Mouse (Mus musculus): ENCODE measurements at regions not wholly inside any gene's neighbourhood (a gene's known extent, or its start where the extent isn't known, plus 50 kb on each side); places are given as distances from the start of the nearest gene placed in this dataset.

DNA sequence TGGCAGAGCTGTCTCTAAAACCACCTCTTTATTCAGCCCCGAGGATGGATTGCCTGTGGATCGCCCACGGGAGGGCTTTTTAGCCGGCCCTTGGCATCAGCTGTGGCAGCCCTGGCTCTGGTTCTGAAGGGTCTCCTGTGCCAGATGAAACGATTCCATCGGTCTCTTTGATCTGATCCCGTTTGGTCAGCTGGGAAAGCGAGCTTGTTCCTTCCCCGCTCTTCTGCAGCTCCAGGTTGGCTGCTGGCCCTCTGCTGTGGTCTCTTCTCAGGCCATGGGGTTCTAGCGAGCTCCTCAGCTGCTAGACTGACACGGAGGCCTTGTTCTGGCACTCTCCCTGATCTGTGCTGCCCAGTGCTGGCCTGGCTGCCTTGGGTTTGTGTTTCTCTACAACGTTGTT is 165.6 kb upstream of the Dkk2 start:
- H3K4me2 ChIP-seq (ENCODE audit: low read depth, low read length), result no peak overlapping the region
- H3K4me1 ChIP-seq (ENCODE audit: control insufficient read depth, insufficient read depth, low read length), result no peaks in the 10 kb centered on the region
- no peaks in the 10 kb centered on the region for H3K27me3 ChIP-seq (ENCODE audit: control insufficient read depth, insufficient read depth, low read length)
- no peak for ATAC-seq (ENCODE audit: insufficient read depth, low FRiP score)
- WGBS, result 69% methylated on average over 12 of the region's 12 CpGs
- no peak overlapping the region for H3K9ac ChIP-seq (ENCODE audit: low read length)
- no peaks in the 10 kb centered on the region for H3K36me3 ChIP-seq (ENCODE audit: control insufficient read depth, insufficient read depth, low read length)
- no peaks in the 10 kb centered on the region for H3K9me3 ChIP-seq (replicated peaks; ENCODE audit: control insufficient read depth, low read length)
- H3K27ac ChIP-seq (ENCODE audit: low read length), result no peak overlapping the region
- no peak overlapping the region for H3K4me3 ChIP-seq (replicated peaks; ENCODE audit: low read length)

DNA sequence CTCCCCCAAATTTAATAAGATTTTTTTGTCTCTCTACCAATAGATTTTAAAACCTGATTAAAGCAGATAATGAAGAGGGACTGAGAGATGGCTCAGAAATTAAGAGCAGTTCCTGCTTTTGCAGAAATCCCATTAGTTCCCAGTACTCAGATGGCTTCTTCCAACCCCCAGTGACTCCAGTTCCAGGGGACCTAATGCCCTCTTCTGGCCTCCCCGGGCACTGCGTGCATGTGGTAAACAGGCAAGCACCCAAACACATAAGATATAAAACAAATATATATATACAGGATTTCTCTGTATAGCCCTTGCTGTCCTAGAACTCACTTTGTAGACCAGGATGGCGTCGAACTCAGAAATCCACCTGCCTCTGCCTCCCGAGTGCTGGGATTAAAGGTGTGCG is 163.9 kb upstream of the Dkk2 start:
- Histone ChIP-seq H3K4me1 (ENCODE audit: control insufficient read depth, insufficient read depth, low read length) (no peaks in the 10 kb centered on the region), H3K9me3 (replicated peaks; ENCODE audit: control insufficient read depth, low read length) (no peaks in the 10 kb centered on the region), H3K9ac (ENCODE audit: low read length) (no peak overlapping the region), H3K4me3 (replicated peaks; ENCODE audit: low read length) (no peak overlapping the region), H3K27me3 (ENCODE audit: control insufficient read depth, insufficient read depth, low read length) (no peaks in the 10 kb centered on the region), H3K4me2 (ENCODE audit: low read depth, low read length) (no peak overlapping the region), H3K27ac (ENCODE audit: low read length) (no peak overlapping the region), H3K36me3 (ENCODE audit: control insufficient read depth, insufficient read depth, low read length) (no peaks in the 10 kb centered on the region)
- ATAC-seq (ENCODE audit: insufficient read depth, low FRiP score), result no peak
- 85% methylated on average over 6 of the region's 6 CpGs for WGBS

DNA sequence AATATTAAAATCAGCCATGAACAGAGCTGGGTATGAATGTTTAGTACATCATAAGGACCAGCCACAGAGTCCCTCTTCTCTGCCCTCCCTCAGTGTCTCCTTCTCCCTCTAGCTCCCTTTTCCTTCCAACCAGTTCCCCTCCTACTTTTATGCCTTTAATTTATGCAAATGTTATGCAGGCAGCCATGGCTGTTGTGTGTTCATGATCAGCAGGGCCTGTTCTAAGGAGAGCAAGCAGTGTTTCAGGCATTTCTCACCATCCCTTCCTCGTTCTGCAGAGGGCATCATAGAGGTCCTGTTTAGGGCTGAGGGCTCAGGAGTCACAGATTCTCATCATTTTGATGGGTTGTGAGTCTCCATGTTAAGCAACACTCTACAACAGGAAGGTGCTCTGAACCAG is 162.4 kb upstream of the Dkk2 start:
- H3K9ac ChIP-seq (ENCODE audit: low read length), result no peak overlapping the region
- no peak overlapping the region for H3K4me3 ChIP-seq (replicated peaks; ENCODE audit: low read length)
- H3K4me1 ChIP-seq (ENCODE audit: control insufficient read depth, insufficient read depth, low read length), result no peaks in the 10 kb centered on the region
- no peaks in the 10 kb centered on the region for H3K9me3 ChIP-seq (replicated peaks; ENCODE audit: control insufficient read depth, low read length)
- H3K27ac ChIP-seq (ENCODE audit: low read length), result no peak overlapping the region
- H3K4me2 ChIP-seq (ENCODE audit: low read depth, low read length), result no peak overlapping the region
- H3K27me3 ChIP-seq (ENCODE audit: control insufficient read depth, insufficient read depth, low read length), result no peaks in the 10 kb centered on the region
- no peaks in the 10 kb centered on the region for H3K36me3 ChIP-seq (ENCODE audit: control insufficient read depth, insufficient read depth, low read length)
- no peak for ATAC-seq (ENCODE audit: insufficient read depth, low FRiP score)
- WGBS, result 54% methylated on average over 1 of the region's 1 CpGs

DNA sequence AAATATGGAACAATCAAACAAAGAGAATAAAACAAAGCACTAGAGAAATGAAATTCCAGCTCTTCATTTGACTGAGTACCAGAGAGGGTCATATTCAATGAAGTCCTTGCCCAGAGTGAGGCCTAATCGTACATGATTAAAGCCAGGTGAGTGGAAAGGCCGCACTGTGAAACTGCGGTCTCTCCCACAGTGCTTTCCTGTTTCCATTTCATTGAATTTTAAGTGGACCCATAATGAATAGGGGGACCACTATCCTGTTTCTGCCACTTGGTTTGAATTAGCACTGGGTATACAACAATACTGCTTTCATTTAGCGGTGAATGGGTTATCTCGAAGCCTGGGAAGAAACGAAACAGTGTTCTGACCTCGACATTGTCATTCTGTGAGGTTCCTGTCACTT is 144.2 kb upstream of the Dkk2 start:
- Histone ChIP-seq H3K27me3 (ENCODE audit: control insufficient read depth, insufficient read depth, low read length) (no peaks in the 10 kb centered on the region), H3K4me2 (ENCODE audit: low read depth, low read length) (no peak overlapping the region), H3K36me3 (ENCODE audit: control insufficient read depth, insufficient read depth, low read length) (no peaks in the 10 kb centered on the region), H3K27ac (ENCODE audit: low read length) (no peak overlapping the region), H3K4me1 (ENCODE audit: control insufficient read depth, insufficient read depth, low read length) (0 out of 2 replicates have a peak, but pooled peaks cover 3% of the 10 kb centered on the region), H3K9ac (ENCODE audit: low read length) (no peak overlapping the region), H3K4me3 (replicated peaks; ENCODE audit: low read length) (no peak overlapping the region), H3K9me3 (replicated peaks; ENCODE audit: control insufficient read depth, low read length) (no peaks in the 10 kb centered on the region)
- ATAC-seq (ENCODE audit: insufficient read depth, low FRiP score), result no peak
- WGBS, result 85% methylated on average over 7 of the region's 7 CpGs

DNA sequence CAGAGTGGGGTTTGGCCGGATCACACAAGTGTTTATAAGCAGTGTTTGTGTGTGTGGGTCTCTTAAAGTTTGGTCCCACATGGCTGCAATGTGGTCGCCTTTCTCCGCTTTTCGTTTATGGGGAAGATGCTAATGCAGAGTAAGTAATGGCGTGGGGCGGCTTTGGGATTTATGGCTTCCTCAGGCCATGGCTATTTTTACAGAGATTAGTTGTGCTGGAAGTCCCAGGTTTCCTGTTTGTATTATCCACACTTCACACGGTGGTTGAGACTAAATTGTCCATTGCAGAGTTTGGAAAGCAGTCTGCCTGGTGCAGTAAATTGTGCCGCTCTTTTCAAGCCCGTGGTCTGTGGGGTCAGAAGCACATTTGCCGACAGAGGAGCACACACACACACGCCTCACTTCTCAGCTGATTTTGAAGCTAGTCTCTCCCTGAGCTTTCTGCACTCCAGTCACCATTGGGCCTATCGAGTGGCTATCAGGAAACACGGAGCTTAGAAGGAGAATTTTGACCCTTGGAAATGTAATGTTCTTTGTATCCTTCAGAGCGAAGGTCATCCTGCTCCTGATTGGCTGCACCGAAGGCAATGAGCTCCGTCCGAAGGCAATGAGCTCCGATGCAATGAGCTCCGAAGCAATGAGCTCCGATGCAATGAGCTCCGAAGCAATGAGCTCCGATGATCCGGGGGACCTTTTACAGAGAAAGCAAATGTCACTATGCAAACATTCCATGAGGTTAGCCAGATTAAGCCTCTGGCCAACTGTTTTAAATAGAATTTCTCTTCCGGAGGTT is 142.9 kb upstream of the Dkk2 start:
- H3K36me3 ChIP-seq (ENCODE audit: control insufficient read depth, insufficient read depth, low read length), result no peaks in the 10 kb centered on the region
- H3K4me2 ChIP-seq (ENCODE audit: low read depth, low read length), result peak overlapping the region; percentile 27; the same call in 1 of the 2 replicates
- WGBS, result 46% methylated on average over 24 of the region's 24 CpGs
- ATAC-seq (ENCODE audit: insufficient read depth, low FRiP score), result no peak
- no peaks in the 10 kb centered on the region for H3K27me3 ChIP-seq (ENCODE audit: control insufficient read depth, insufficient read depth, low read length)
- 0 out of 2 replicates have a peak, but pooled peaks cover 3% of the 10 kb centered on the region for H3K4me1 ChIP-seq (ENCODE audit: control insufficient read depth, insufficient read depth, low read length)
- H3K9ac ChIP-seq (ENCODE audit: low read length), result no peak overlapping the region
- no peaks in the 10 kb centered on the region for H3K9me3 ChIP-seq (replicated peaks; ENCODE audit: control insufficient read depth, low read length)
- H3K4me3 ChIP-seq (replicated peaks; ENCODE audit: low read length), result no peak overlapping the region; the same call in 1 of the 2 replicates
- H3K27ac ChIP-seq (ENCODE audit: low read length), result no peak overlapping the region

DNA sequence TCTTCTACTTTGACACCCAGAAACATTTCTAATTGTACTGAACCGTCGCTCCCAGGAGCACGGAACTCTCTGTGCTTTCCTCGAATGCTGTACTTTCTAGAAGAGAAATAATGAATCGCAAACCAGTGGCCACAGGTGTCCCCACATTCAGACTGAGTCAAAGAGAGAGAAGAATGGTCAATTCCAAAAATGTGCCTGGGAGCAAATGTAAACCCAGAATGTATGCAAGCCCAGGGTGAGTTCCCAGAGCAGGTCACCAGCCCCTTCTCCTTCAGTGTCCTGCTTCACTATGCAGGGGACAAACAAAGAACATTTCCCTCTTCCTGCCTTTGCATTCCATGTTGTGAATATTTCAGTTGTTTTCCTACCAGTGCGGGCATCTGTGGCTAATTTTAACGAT is 141.7 kb upstream of the Dkk2 start:
- WGBS, result 83% methylated on average over 7 of the region's 7 CpGs
- H3K4me1 ChIP-seq (ENCODE audit: control insufficient read depth, insufficient read depth, low read length), result 0 out of 2 replicates have a peak, but pooled peaks cover 3% of the 10 kb centered on the region

DNA sequence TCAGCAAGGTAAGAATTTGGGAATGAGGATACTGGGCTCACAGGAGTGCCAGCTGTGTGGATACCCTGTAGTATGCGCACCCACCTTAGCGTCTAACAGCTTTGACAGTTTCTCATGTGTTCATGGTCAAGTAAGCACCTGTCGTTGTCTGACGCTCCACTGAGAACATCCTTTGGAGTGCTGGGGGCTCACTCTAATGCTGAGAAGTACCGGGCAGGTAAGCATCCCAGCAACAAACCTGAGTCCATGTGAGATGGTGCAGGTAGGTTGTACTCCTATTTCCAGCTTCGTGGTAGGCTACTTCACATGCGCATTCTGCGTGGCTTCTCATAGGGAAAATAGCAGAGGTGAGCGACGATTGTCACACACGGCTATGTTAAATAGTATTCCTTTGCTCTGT is 129.3 kb upstream of the Dkk2 start:
- no peak overlapping the region for H3K4me3 ChIP-seq (replicated peaks; ENCODE audit: low read length)
- 94% methylated on average over 11 of the region's 11 CpGs for WGBS
- H3K4me1 ChIP-seq (ENCODE audit: control insufficient read depth, insufficient read depth, low read length), result no peaks in the 10 kb centered on the region
- no peak overlapping the region for H3K9ac ChIP-seq (ENCODE audit: low read length)
- H3K27me3 ChIP-seq (ENCODE audit: control insufficient read depth, insufficient read depth, low read length), result no peaks in the 10 kb centered on the region
- H3K27ac ChIP-seq (ENCODE audit: low read length), result no peak overlapping the region
- H3K36me3 ChIP-seq (ENCODE audit: control insufficient read depth, insufficient read depth, low read length), result no peaks in the 10 kb centered on the region
- H3K9me3 ChIP-seq (replicated peaks; ENCODE audit: control insufficient read depth, low read length), result no peaks in the 10 kb centered on the region
- no peak for ATAC-seq (ENCODE audit: insufficient read depth, low FRiP score)
- no peak overlapping the region for H3K4me2 ChIP-seq (ENCODE audit: low read depth, low read length)

More for the DNA sequence above, 141.7 kb upstream of the Dkk2 start:
- no peak overlapping the region for H3K4me3 ChIP-seq (replicated peaks; ENCODE audit: low read length)
- no peak overlapping the region for H3K4me2 ChIP-seq (ENCODE audit: low read depth, low read length)
- ATAC-seq (ENCODE audit: insufficient read depth, low FRiP score), result no peak
- no peaks in the 10 kb centered on the region for H3K9me3 ChIP-seq (replicated peaks; ENCODE audit: control insufficient read depth, low read length)
- H3K27ac ChIP-seq (ENCODE audit: low read length), result no peak overlapping the region
- H3K9ac ChIP-seq (ENCODE audit: low read length), result no peak overlapping the region
- H3K27me3 ChIP-seq (ENCODE audit: control insufficient read depth, insufficient read depth, low read length), result no peaks in the 10 kb centered on the region
- no peaks in the 10 kb centered on the region for H3K36me3 ChIP-seq (ENCODE audit: control insufficient read depth, insufficient read depth, low read length)

DNA sequence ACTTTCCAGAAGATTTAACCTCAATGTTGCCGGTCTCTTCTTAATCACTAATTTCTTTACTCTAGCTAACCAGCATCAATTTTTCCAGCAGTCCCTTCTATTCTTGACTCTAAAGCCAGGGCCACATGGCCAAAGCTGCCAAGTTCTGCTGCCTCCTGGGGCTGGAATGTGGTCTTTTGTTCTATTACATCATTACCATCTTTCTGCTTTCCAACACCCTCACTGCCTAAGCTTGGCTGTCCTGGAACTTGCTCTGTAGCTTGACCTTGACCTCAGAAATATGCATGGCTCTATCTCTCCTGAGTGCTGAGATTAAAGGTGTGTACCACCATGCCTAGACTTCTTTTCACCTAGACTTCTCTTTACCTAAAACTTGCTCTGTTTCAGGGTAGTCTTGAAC is 124.5 kb upstream of the Dkk2 start:
- Histone ChIP-seq H3K27me3 (ENCODE audit: control insufficient read depth, insufficient read depth, low read length) (no peaks in the 10 kb centered on the region), H3K36me3 (ENCODE audit: control insufficient read depth, insufficient read depth, low read length) (no peaks in the 10 kb centered on the region), H3K27ac (ENCODE audit: low read length) (no peak overlapping the region), H3K4me1 (ENCODE audit: control insufficient read depth, insufficient read depth, low read length) (no peaks in the 10 kb centered on the region), H3K4me2 (ENCODE audit: low read depth, low read length) (no peak overlapping the region), H3K9me3 (replicated peaks; ENCODE audit: control insufficient read depth, low read length) (no peaks in the 10 kb centered on the region), H3K9ac (ENCODE audit: low read length) (no peak overlapping the region), H3K4me3 (replicated peaks; ENCODE audit: low read length) (no peak overlapping the region)
- 93% methylated on average over 1 of the region's 1 CpGs for WGBS
- ATAC-seq (ENCODE audit: insufficient read depth, low FRiP score), result no peak

DNA sequence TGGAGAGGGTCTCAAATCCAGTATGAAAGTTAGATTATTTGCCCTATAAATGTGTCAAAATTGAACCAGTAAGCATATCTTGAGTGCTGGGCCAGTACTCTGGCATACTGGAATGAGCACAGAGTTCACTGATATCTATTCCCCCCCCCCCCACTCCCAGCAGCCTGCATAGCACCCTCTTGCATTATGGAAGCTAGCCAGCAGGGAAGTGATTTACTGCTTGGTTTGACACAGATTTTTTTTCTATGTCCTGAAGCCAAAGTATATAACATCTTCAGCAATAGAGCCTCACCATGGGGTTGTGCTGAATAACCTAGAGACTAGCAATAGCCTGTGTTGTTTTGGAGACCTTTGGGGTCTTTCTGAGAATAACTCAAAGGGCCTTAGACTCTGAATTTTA is 123.5 kb upstream of the Dkk2 start:
- H3K4me2 ChIP-seq (ENCODE audit: low read depth, low read length), result no peak overlapping the region
- no peak for ATAC-seq (ENCODE audit: insufficient read depth, low FRiP score)
- H3K4me1 ChIP-seq (ENCODE audit: control insufficient read depth, insufficient read depth, low read length), result no peaks in the 10 kb centered on the region
- no peak overlapping the region for H3K27ac ChIP-seq (ENCODE audit: low read length)
- H3K9ac ChIP-seq (ENCODE audit: low read length), result no peak overlapping the region
- no peaks in the 10 kb centered on the region for H3K9me3 ChIP-seq (replicated peaks; ENCODE audit: control insufficient read depth, low read length)
- H3K27me3 ChIP-seq (ENCODE audit: control insufficient read depth, insufficient read depth, low read length), result no peaks in the 10 kb centered on the region
- H3K36me3 ChIP-seq (ENCODE audit: control insufficient read depth, insufficient read depth, low read length), result no peaks in the 10 kb centered on the region
- no peak overlapping the region for H3K4me3 ChIP-seq (replicated peaks; ENCODE audit: low read length)

All from stomach, embryonic 16.5 days (tissue).